Mouse (Mus musculus) myocyte (in vitro differentiated cells): ENCODE results near the gene B3galnt1. TPM values are rescaled to one million over a fixed set of nuclear protein-coding genes. Genes with fewer than 3 reads are reported as not detected.

ENCODE experiments used
- H3K27me3 ChIP-seq: one replicate; pipeline ENCODE4 v1.6.1; 2011; ENCODE audit not compliant: control insufficient read depth, insufficient read depth, insufficient read length
- H3K36me3 ChIP-seq: one replicate; pipeline ENCODE4 v1.6.1; 2011; ENCODE audit not compliant: control insufficient read depth, insufficient read depth
- H3K4me2 ChIP-seq: one replicate; pipeline ENCODE4 v1.6.1; 2011; ENCODE audit warnings: low read depth, control low read depth
- H3K4me3 ChIP-seq: one replicate; pipeline ENCODE4 v1.5.1; 2011; ENCODE audit warnings: mild to moderate bottlenecking, control low read depth, moderate library complexity
- H3K79me2 ChIP-seq: one replicate; pipeline ENCODE4 v1.6.1; 2011; ENCODE audit not compliant: control insufficient read depth, insufficient read depth
- H3ac ChIP-seq: one replicate; pipeline ENCODE4 v1.6.1; 2011; ENCODE audit not compliant: control insufficient read depth, insufficient read length
- CEBPB ChIP-seq: IDR thresholded peaks from 2 replicates; pipeline ENCODE4 v1.6.1; 2011; ENCODE audit warnings: mild to moderate bottlenecking, moderate library complexity; ENCODE audit not compliant: poor library complexity, insufficient read depth, severe bottlenecking
- E2F4 ChIP-seq: IDR thresholded peaks from one replicate; pipeline ENCODE4 v1.6.1; 2011; ENCODE audit warnings: mild to moderate bottlenecking, control low read depth, moderate library complexity; ENCODE audit not compliant: insufficient read depth
- MAX ChIP-seq: IDR thresholded peaks from one replicate; pipeline ENCODE4 v1.6.1; 2011; ENCODE audit warnings: low read depth, mild to moderate bottlenecking, control low read depth
- MYOD1 ChIP-seq, 3 experiments: IDR thresholded peaks; one replicate each; pipeline ENCODE4 v1.6.1; 2011; ENCODE audit warnings: control low read depth in 2 of 3, low read depth in 2 of 3, mild to moderate bottlenecking in 2 of 3, moderate library complexity in 1 of 3; ENCODE audit not compliant: insufficient read length in 2 of 3, control insufficient read depth in 1 of 3
- MYOG ChIP-seq, 3 experiments: IDR thresholded peaks; one replicate each; pipeline ENCODE4 v1.6.1; 2011; ENCODE audit warnings: control low read depth in 2 of 3, low read depth in 2 of 3, mild to moderate bottlenecking in 2 of 3; ENCODE audit not compliant: insufficient read length in 2 of 3, control insufficient read depth in 1 of 3, insufficient read depth in 1 of 3
- POLR2A ChIP-seq: IDR thresholded peaks from one replicate; pipeline ENCODE4 v1.6.1; 2011; ENCODE audit warnings: low read depth, mild to moderate bottlenecking, control low read depth, moderate library complexity; ENCODE audit not compliant: insufficient read length
- POLR2AphosphoS2 ChIP-seq: IDR thresholded peaks from one replicate; pipeline ENCODE4 v1.6.1; 2011; ENCODE audit warnings: low read depth, control low read depth; ENCODE audit not compliant: insufficient read length
- REST ChIP-seq: IDR thresholded peaks from one replicate; pipeline ENCODE4 v1.6.1; 2011; ENCODE audit warnings: mild to moderate bottlenecking, control low read depth, moderate library complexity; ENCODE audit not compliant: insufficient read depth, insufficient read length
- SRF ChIP-seq: IDR thresholded peaks from one replicate; pipeline ENCODE4 v1.6.1; 2011; ENCODE audit warnings: low read depth; ENCODE audit not compliant: control insufficient read depth, insufficient read length
- TCF12 ChIP-seq: IDR thresholded peaks from one replicate; pipeline ENCODE4 v1.6.1; 2011; ENCODE audit warnings: mild to moderate bottlenecking, control low read depth; ENCODE audit not compliant: poor library complexity, insufficient read depth, severe bottlenecking
- TCF3 ChIP-seq: IDR thresholded peaks from one replicate; pipeline ENCODE4 v1.6.1; 2011; ENCODE audit warnings: low read depth, control low read depth; ENCODE audit not compliant: insufficient read length
- USF1 ChIP-seq: IDR thresholded peaks from one replicate; pipeline ENCODE4 v1.6.1; 2011; ENCODE audit warnings: low read depth, mild to moderate bottlenecking, control low read depth, moderate library complexity
- polyA plus RNA-seq: library from polyadenylated mRNA; unstranded; fragments of >200 nt; fragmentation: generic; extraction: Trizol; gene quantifications from one replicate; pipeline ENCODE4 v1.2.1, GENCODE M21; 2012; ENCODE audit warnings: missing spikeins

The B3galnt1 gene
- polyA plus RNA-seq, 1 experiment, result 1.6 TPM

DNA sequence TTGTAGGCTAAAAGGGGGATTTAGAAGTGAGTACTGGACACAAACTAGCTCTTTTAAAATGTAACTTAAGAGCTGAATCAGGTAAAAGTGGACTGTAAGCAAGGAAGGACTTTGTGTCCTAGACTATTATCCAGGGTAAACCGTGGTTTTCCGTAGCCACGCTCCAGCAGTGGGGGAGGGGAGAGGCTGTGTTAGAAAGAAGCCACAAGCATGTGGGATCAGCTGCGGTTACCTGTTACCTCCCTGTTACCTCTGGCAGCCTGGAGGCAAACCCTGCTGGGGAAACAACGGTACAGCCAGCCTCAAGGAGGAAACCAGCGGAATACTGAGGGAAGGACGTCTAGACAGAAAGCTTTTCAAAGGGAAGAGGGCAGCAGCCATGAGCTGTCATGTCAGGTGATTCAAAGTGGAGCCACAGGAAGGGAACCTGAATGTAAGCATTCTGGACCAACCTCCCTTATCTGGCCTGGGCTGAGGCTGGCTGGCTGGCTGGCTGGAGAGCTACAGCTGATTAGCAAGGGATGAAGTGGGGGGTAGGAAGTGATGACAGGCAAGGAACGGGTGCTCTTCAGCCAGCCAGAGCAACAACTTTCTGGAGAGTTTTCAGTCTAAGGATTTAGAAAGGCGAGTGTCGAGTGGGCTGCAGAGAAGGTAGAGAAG is 10.5 kb downstream of the B3galnt1 start:
- H3K36me3 ChIP-seq, result no peaks in the 10 kb centered on the region
- TF ChIP-seq SRF (no peak), CEBPB (no peak), MAX (no peak), POLR2A (no peak), REST (no peak), TCF12 (no peak), POLR2AphosphoS2 (no peak), USF1 (no peak)
- H3K4me3 ChIP-seq, result no peak overlapping the region
- H3K79me2 ChIP-seq, result no peaks in the 10 kb centered on the region
- H3K4me2 ChIP-seq, result no peak overlapping the region
- no peaks in the 10 kb centered on the region for H3K27me3 ChIP-seq
- H3ac ChIP-seq, result no peak overlapping the region

DNA sequence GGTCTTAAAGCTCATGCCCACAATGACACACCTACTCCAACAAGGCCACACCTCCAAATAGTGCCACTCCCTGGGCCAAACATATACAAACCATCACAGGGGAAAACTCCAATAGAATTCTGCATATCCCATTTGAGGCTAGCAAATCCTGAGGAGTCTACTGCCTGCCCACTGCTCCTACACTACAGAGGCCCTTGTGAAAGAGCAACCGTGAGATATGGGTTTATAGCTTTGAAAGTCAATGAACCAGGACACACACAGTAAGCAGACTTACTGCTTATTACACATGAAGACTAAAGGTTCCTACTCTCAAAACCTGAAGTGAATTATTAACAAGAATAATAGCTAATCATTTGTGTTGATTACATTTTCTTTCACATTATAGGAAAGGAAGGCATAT is 15.0 kb downstream of the B3galnt1 start:
- Histone ChIP-seq H3K4me2 (no peak overlapping the region), H3K27me3 (no peaks in the 10 kb centered on the region), H3K4me3 (no peak overlapping the region), H3K36me3 (no peaks in the 10 kb centered on the region), H3K79me2 (no peaks in the 10 kb centered on the region), H3ac (no peak overlapping the region)
- TF ChIP-seq MYOD1 (IDR thresholded peaks at IDR 0.05; ENCODE audit: control insufficient read depth in 1 of 3, insufficient read length in 2 of 3, low read depth in 2 of 3) (no peak), POLR2A (no peak)

DNA sequence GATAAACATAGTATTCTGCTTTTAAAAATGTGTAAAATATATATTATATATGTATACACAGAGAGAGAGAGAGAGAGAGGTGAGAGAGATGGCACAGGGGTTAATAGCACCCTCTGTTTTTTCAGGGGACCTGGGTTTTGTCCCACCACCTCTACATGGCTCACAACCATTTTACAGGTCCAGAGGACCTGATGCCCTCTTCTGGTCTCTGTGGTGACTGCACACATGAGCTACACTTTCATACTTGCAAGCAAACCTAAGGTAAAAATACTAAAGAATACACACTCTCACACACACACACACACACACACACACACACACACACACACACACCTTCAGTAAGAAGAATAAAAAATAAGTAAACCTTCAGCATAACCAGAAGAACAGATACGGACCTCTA is 20.0 kb downstream of the B3galnt1 start:
- H3K36me3 ChIP-seq, result no peaks in the 10 kb centered on the region
- H3K4me3 ChIP-seq, result no peak overlapping the region
- H3ac ChIP-seq, result no peak overlapping the region
- H3K27me3 ChIP-seq, result no peaks in the 10 kb centered on the region
- H3K4me2 ChIP-seq, result no peak overlapping the region
- no peaks in the 10 kb centered on the region for H3K79me2 ChIP-seq
- TF ChIP-seq SRF (no peak), MYOD1 (IDR thresholded peaks at IDR 0.05; ENCODE audit: control insufficient read depth in 1 of 3, insufficient read length in 2 of 3, low read depth in 2 of 3) (no peak), MAX (no peak), TCF12 (no peak), REST (no peak), MYOG (IDR thresholded peaks at IDR 0.05; ENCODE audit: control insufficient read depth in 1 of 3, insufficient read depth in 1 of 3, insufficient read length in 2 of 3, low read depth in 2 of 3) (no peak), USF1 (no peak)

DNA sequence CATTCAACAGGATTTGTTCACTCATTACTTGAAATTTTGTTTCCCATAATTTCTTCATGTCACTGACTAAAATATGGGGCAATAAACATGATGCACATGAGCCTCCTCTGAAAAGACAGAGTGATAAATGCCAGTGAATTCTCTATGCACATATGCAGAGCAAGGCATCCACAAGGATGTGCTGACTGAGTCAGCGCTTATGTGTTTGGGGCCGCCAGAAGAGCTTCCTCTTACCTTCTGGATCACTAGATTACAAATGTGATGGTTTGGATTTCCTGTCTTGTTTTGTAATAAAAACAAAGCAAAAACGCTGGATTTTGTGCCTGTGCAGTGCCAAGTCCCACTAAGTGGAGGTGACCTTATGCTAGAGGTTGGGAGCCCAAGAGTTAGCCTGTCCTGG is 22.0 kb downstream of the B3galnt1 start:
- Histone ChIP-seq H3K36me3 (no peaks in the 10 kb centered on the region), H3ac (no peak overlapping the region), H3K4me2 (no peak overlapping the region), H3K27me3 (no peaks in the 10 kb centered on the region), H3K79me2 (no peaks in the 10 kb centered on the region), H3K4me3 (no peak overlapping the region)
- TF ChIP-seq POLR2A (no peak), TCF12 (no peak), MYOG (IDR thresholded peaks at IDR 0.05; ENCODE audit: control insufficient read depth in 1 of 3, insufficient read depth in 1 of 3, insufficient read length in 2 of 3, low read depth in 2 of 3) (no peak), USF1 (no peak), SRF (no peak), MAX (no peak), POLR2AphosphoS2 (no peak), REST (no peak), TCF3 (no peak), MYOD1 (IDR thresholded peaks at IDR 0.05; ENCODE audit: control insufficient read depth in 1 of 3, insufficient read length in 2 of 3, low read depth in 2 of 3) (no peak), CEBPB (no peak), E2F4 (no peak)

DNA sequence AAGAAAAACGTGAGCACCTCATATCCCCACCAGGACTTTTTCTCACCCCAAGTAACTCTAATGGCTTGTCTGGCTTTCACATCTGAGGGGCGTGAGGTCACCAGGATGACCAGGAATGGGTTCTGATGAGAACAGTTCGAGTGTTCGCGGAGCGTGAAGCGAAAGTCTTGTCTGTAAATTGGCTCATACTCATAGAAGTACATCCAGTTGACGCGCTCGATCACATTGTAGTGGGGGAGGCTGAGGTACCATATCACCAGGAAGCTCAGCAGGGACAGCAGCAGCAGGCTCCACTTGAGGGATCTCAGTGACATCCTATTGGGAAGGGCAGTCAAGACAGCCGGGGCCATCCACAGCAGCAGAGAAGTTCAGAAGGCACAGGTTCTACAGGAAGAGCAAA is 23.2 kb downstream of the B3galnt1 start:
- H3K27me3 ChIP-seq, result no peaks in the 10 kb centered on the region
- H3K4me2 ChIP-seq, result no peak overlapping the region
- no peaks in the 10 kb centered on the region for H3K36me3 ChIP-seq
- TF ChIP-seq MAX (no peak), TCF3 (no peak), POLR2A (no peak), REST (no peak), USF1 (no peak), E2F4 (no peak), SRF (no peak), TCF12 (no peak), MYOD1 (IDR thresholded peaks at IDR 0.05; ENCODE audit: control insufficient read depth in 1 of 3, insufficient read length in 2 of 3, low read depth in 2 of 3) (no peak), CEBPB (no peak), MYOG (IDR thresholded peaks at IDR 0.05; ENCODE audit: control insufficient read depth in 1 of 3, insufficient read depth in 1 of 3, insufficient read length in 2 of 3, low read depth in 2 of 3) (no peak)
- H3K79me2 ChIP-seq, result no peaks in the 10 kb centered on the region
- H3ac ChIP-seq, result no peak overlapping the region
- no peak overlapping the region for H3K4me3 ChIP-seq
